Mouse (Mus musculus) liver, embryonic 18 days (tissue): ENCODE results near the gene Gnb4. TPM values are rescaled to one million over a fixed set of nuclear protein-coding genes. Genes with fewer than 3 reads are reported as not detected.

Source experiments
- polyA plus RNA-seq: library from polyadenylated mRNA; depleted of rRNA; stranded (reverse); fragments of >200 nt; gene quantifications from 2 replicates; pipeline ENCODE4 v1.2.3, GENCODE M21; 2012; rRNA removed

Gnb4 gene
- 5.0 and 6.3 TPM in 2 replicates for polyA plus RNA-seq

DNA sequence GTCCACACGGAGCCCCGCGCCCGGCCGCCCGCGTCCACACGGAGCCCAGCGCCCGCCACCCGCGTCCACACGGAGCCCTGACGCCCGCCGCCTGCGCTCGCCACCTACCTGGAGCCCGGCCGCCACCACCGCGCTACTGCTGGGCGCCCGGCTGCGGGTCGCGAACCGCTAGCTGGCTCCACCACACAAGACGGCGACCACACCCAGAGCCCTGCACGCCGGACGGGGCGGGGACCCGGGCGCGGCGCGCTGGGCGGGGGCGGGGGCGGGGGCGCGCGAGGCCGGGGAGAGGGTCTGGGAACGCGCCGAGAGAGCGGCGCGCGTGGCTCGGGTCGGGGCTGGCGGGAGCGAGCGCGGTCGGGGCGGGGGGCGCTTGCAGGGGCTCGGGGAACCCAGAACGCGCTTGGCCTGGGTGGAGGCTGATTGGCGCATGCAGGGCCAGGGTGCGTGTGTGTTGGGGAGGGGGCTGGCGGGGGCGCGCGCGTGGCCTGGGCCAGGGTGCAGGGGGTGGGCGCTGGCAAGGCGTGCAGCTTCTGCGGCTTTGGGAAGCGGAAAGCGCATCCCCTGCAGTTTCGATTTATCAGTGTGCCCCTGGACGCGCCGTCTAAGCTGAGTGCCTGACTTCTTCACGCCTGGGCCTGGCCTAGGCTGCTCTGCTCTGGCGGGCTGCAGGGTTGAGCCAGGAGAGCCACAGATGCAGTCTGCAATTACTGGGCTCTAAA, at the start of gene Gnb4:
Gene Gnb4, minus strand, starts transcription at position 255 of the 722 bp plus-strand sequence.

Other genes with a start within 250 kb of the Gnb4 start
- gene Pik3ca, start 218.9 kb downstream of the Gnb4 start, polyA plus RNA-seq: 6.0 and 6.3 TPM in 2 replicates
- gene Kcnmb3, start 124.4 kb downstream of the Gnb4 start, polyA plus RNA-seq: not detected in 2 replicates
- 15.7 TPM in 2 replicates for gene Zfp639, start 106.3 kb downstream of the Gnb4 start, polyA plus RNA-seq
- gene Mfn1, start 87.1 kb downstream of the Gnb4 start, polyA plus RNA-seq: 9.1 and 10.0 TPM in 2 replicates
- gene Actl6a, start 89.7 kb upstream of the Gnb4 start, polyA plus RNA-seq: 21.9 and 22.2 TPM in 2 replicates
- 139 and 147 TPM in 2 replicates for gene Ndufb5, start 120.4 kb upstream of the Gnb4 start, polyA plus RNA-seq
- gene Mrpl47, start 121.0 kb upstream of the Gnb4 start, polyA plus RNA-seq: 7.7 and 8.3 TPM in 2 replicates
- 0.06 TPM in 2 replicates for gene Usp13, start 201.0 kb upstream of the Gnb4 start, polyA plus RNA-seq